Mouse (Mus musculus): Measurements from ENCODE around the gene Gm14326. TPM values are rescaled to one million over a fixed set of nuclear protein-coding genes. Genes with fewer than 3 reads are reported as not detected.

The Gm14326 gene
- polyA plus RNA-seq, 2 experiments, result 2.0 to 4.7 TPM

Other genes starting within 250 kb of the Gm14326 start
- gene Gm14322, start 198.0 kb downstream of the Gm14326 start, polyA plus RNA-seq (2012; rRNA removed), result 0.45 and 0.58 TPM in 2 replicates
- 1.3 and 1.5 TPM in 2 replicates for gene Gm14322, start 198.0 kb downstream of the Gm14326 start, polyA plus RNA-seq (2014; fragmentation: Nextera tagmentation; extraction: Ambion mirVana)
- 5.2 and 6.7 TPM in 2 replicates for gene Gm14325, start 117.0 kb downstream of the Gm14326 start, polyA plus RNA-seq (2012; rRNA removed)
- 9.5 and 9.8 TPM in 2 replicates for gene Gm14325, start 117.0 kb downstream of the Gm14326 start, polyA plus RNA-seq (2014; fragmentation: Nextera tagmentation; extraction: Ambion mirVana)
- gene Gm14327, start 60.2 kb downstream of the Gm14326 start, polyA plus RNA-seq (2012; rRNA removed), result 0.57 and 0.96 TPM in 2 replicates
- 1.4 and 1.5 TPM in 2 replicates for gene Gm14327, start 60.2 kb downstream of the Gm14326 start, polyA plus RNA-seq (2014; fragmentation: Nextera tagmentation; extraction: Ambion mirVana)
- gene Zfp972, start 31.7 kb downstream of the Gm14326 start, polyA plus RNA-seq (2012; rRNA removed), result 0.12 and 0.29 TPM in 2 replicates
- gene Zfp972, start 31.7 kb downstream of the Gm14326 start, polyA plus RNA-seq (2014; fragmentation: Nextera tagmentation; extraction: Ambion mirVana), result not detected in 2 replicates
- gene Zfp971, start 66.0 kb upstream of the Gm14326 start, polyA plus RNA-seq (2012; rRNA removed), result 0.73 and 1.7 TPM in 2 replicates
- 2.4 and 3.7 TPM in 2 replicates for gene Zfp971, start 66.0 kb upstream of the Gm14326 start, polyA plus RNA-seq (2014; fragmentation: Nextera tagmentation; extraction: Ambion mirVana)
- 1.3 and 2.1 TPM in 2 replicates for gene Zfp931, start 121.2 kb upstream of the Gm14326 start, polyA plus RNA-seq (2012; rRNA removed)
- 4.2 and 4.8 TPM in 2 replicates for gene Zfp931, start 121.2 kb upstream of the Gm14326 start, polyA plus RNA-seq (2014; fragmentation: Nextera tagmentation; extraction: Ambion mirVana)
- 0.02 and 0.09 TPM in 2 replicates for gene Phactr3, start 161.7 kb upstream of the Gm14326 start, polyA plus RNA-seq (2012; rRNA removed)
- gene Phactr3, start 161.7 kb upstream of the Gm14326 start, polyA plus RNA-seq (2014; fragmentation: Nextera tagmentation; extraction: Ambion mirVana), result 0.13 TPM in 1 of 2 replicates, not detected in the other